Mouse (Mus musculus): ENCODE results near the gene Olfr1014. TPM values are rescaled to one million over a fixed set of nuclear protein-coding genes. Genes with fewer than 3 reads are reported as not detected.

Olfr1014 gene
- polyA plus RNA-seq, 1 experiment, result not detected

DNA sequence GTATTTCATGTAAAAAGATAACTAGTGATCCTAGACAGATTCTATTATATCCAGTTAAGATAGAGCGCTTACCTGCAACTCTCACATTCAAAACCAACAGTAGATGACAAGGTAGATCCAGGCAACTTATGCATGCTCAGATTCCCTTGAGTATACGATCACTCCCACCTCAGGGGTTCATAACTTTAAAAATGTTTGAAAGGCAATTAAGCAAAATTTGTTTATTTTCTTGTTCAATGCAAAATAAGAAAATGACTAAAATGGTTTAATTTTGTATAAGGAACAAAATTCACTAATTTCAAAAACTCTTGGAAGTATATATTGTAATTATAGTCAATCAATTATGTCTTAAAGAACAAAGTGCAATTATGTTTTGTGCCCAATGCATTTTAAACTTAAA lies 29.9 kb downstream of the Olfr1014 start, which contains the start of gene Olfr1016:
TSS of gene Olfr1016 (minus strand) at position 101 of the 400 bp plus-strand sequence.
- H3K36me3 ChIP-seq (ENCODE audit: control insufficient read depth, insufficient read depth, low read length), result no peaks in the 10 kb centered on the region
- TF ChIP-seq CTCF (IDR thresholded peaks at IDR 0.05; ENCODE audit: extremely low read depth, insufficient read depth, insufficient read length, insufficient replicate concordance), result no peak
- no peak for TF ChIP-seq POLR2A (IDR thresholded peaks at IDR 0.05; ENCODE audit: low read depth, low read length)
- WGBS, result 88% methylated on average over 2 of the region's 2 CpGs

DNA sequence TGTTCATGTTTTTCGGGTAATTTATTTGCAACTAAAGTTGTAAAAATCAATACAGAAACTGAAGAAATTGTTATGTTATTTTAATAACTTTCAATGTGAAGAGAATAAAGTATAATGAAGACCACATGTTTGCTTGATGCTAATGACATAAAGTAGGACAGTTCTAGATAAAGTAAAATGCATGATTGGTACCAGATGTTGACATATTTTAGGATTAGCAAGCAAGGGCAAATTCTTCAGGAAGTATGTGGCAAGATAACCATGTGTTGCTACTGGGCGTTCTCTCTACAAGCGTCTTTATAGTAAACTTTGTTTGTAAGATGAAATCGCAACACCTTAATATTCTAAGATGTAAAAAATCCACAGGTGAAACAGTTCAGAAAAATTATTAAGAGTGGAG lies 32.0 kb downstream of the Olfr1014 start:
- Histone ChIP-seq H3K4me1 (ENCODE audit: control insufficient read depth, insufficient read depth, insufficient read length) (no peaks in the 10 kb centered on the region), H3K4me3 (ENCODE audit: extremely low read depth, insufficient read depth, insufficient read length) (no peak overlapping the region), H3K27me3 (ENCODE audit: control insufficient read depth, insufficient read depth, low read length) (no peaks in the 10 kb centered on the region), H3K27ac (ENCODE audit: insufficient read depth, low read length) (no peak overlapping the region), H3K36me3 (ENCODE audit: control insufficient read depth, insufficient read depth, low read length) (no peaks in the 10 kb centered on the region)
- no peak for TF ChIP-seq CTCF (IDR thresholded peaks at IDR 0.05; ENCODE audit: extremely low read depth, insufficient read depth, insufficient read length, insufficient replicate concordance)
- 86% methylated on average over 4 of the region's 4 CpGs for WGBS
- DNase-seq (ENCODE audit: low read depth in 1 of 2, low spot score in 2 of 2), result no peak

More for the DNA sequence above, 29.9 kb downstream of the Olfr1014 start, which contains the start of gene Olfr1016:
- Histone ChIP-seq H3K4me1 (ENCODE audit: control insufficient read depth, insufficient read depth, insufficient read length) (no peaks in the 10 kb centered on the region), H3K4me3 (ENCODE audit: extremely low read depth, insufficient read depth, insufficient read length) (no peak within 1 kb of the TSS), H3K27ac (ENCODE audit: insufficient read depth, low read length) (no peak within 1 kb of the TSS), H3K27me3 (ENCODE audit: control insufficient read depth, insufficient read depth, low read length) (no peaks in the 10 kb centered on the region)
- DNase-seq (ENCODE audit: low read depth in 1 of 2, low spot score in 2 of 2), result no peak

DNA sequence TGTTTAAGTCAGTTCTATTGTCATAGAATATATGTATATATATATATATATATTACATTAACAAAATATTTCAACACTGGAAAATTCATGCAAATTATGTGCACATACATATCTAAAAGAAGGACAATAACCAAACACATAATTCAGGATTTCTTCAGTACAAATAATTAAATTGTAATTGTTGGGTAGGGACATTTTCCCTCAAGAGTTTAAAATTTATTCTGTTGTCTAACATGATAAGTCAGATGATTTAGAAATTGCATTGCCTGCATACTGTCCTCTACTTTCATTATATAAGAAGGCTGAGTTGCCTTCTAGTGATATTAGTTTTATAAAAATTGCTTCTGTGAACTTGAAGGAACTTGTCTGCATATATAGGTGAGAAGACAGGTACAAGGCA lies 45.7 kb downstream of the Olfr1014 start, which contains the start of gene Olfr1018:
TSS of gene Olfr1018 (plus strand) at position 301 of the 400 bp plus-strand sequence.
- no peak for DNase-seq (ENCODE audit: low read depth in 1 of 2, low spot score in 2 of 2)
- TF ChIP-seq POLR2A (IDR thresholded peaks at IDR 0.05; ENCODE audit: low read depth, low read length), result no peak
- no peak for TF ChIP-seq CTCF (IDR thresholded peaks at IDR 0.05; ENCODE audit: extremely low read depth, insufficient read depth, insufficient read length, insufficient replicate concordance)

More for the DNA sequence above, 45.7 kb downstream of the Olfr1014 start, which contains the start of gene Olfr1018:
- Histone ChIP-seq H3K4me3 (ENCODE audit: extremely low read depth, insufficient read depth, insufficient read length) (no peak within 1 kb of the TSS), H3K27me3 (ENCODE audit: control insufficient read depth, insufficient read depth, low read length) (no peaks in the 10 kb centered on the region), H3K4me1 (ENCODE audit: control insufficient read depth, insufficient read depth, insufficient read length) (no peaks in the 10 kb centered on the region), H3K36me3 (ENCODE audit: control insufficient read depth, insufficient read depth, low read length) (no peaks in the 10 kb centered on the region), H3K27ac (ENCODE audit: insufficient read depth, low read length) (no peak within 1 kb of the TSS)

Other genes with a start within 250 kb of the Olfr1014 start
- not detected in 2 replicates for gene Olfr996, start 193.5 kb upstream of the Olfr1014 start, polyA plus RNA-seq (2012; rRNA removed)
- not detected in 2 replicates for gene Olfr998, start 183.8 kb upstream of the Olfr1014 start, polyA plus RNA-seq (2012; rRNA removed)
- gene Olfr1000, start 160.8 kb upstream of the Olfr1014 start, polyA plus RNA-seq (2012; rRNA removed), result not detected in 2 replicates
- not detected in 2 replicates for gene Olfr1002, start 122.0 kb upstream of the Olfr1014 start, polyA plus RNA-seq (2012; rRNA removed)
- not detected in 2 replicates for gene Olfr154, start 108.3 kb upstream of the Olfr1014 start, polyA plus RNA-seq (2012; rRNA removed)
- not detected in 2 replicates for gene Olfr1006, start 93.9 kb upstream of the Olfr1014 start, polyA plus RNA-seq (2012; rRNA removed)
- not detected in 2 replicates for gene Olfr1008, start 83.3 kb upstream of the Olfr1014 start, polyA plus RNA-seq (2012; rRNA removed)
- not detected in 2 replicates for gene Olfr1009, start 57.3 kb upstream of the Olfr1014 start, polyA plus RNA-seq (2012; rRNA removed)
- not detected in 2 replicates for gene Olfr1012, start 9.9 kb upstream of the Olfr1014 start, polyA plus RNA-seq (2012; rRNA removed)
- not detected in 2 replicates for gene Olfr1013, start 5.6 kb upstream of the Olfr1014 start, polyA plus RNA-seq (2012; rRNA removed)
- not detected in 2 replicates for gene Olfr1015, start 9.3 kb downstream of the Olfr1014 start, polyA plus RNA-seq (2012; rRNA removed)
- not detected in 2 replicates for gene Olfr1016, start 29.8 kb downstream of the Olfr1014 start, polyA plus RNA-seq (2012; rRNA removed)
- gene Olfr1018, start 45.8 kb downstream of the Olfr1014 start, polyA plus RNA-seq (2012; rRNA removed), result not detected in 2 replicates
- gene Olfr1019, start 72.8 kb downstream of the Olfr1014 start, polyA plus RNA-seq (2012; rRNA removed), result not detected in 2 replicates
- not detected in 2 replicates for gene Olfr1020, start 74.3 kb downstream of the Olfr1014 start, polyA plus RNA-seq (2012; rRNA removed)
- gene Olfr1022, start 95.9 kb downstream of the Olfr1014 start, polyA plus RNA-seq (2012; rRNA removed), result not detected in 2 replicates
- not detected in 2 replicates for gene Olfr1023, start 112.9 kb downstream of the Olfr1014 start, polyA plus RNA-seq (2012; rRNA removed)
- gene Olfr1024, start 132.3 kb downstream of the Olfr1014 start, polyA plus RNA-seq (2012; rRNA removed), result not detected in 2 replicates
- not detected in 2 replicates for gene Olfr1025-ps1, start 142.5 kb downstream of the Olfr1014 start, polyA plus RNA-seq (2012; rRNA removed)
- gene Olfr1026, start 148.8 kb downstream of the Olfr1014 start, polyA plus RNA-seq (2012; rRNA removed), result not detected in 2 replicates
- not detected in 2 replicates for gene Olfr1028, start 177.7 kb downstream of the Olfr1014 start, polyA plus RNA-seq (2012; rRNA removed)
- not detected in 2 replicates for gene Olfr1029, start 201.2 kb downstream of the Olfr1014 start, polyA plus RNA-seq (2012; rRNA removed)
- gene Olfr1030, start 206.6 kb downstream of the Olfr1014 start, polyA plus RNA-seq (2012; rRNA removed), result not detected in 2 replicates
- not detected in 2 replicates for gene Olfr1031, start 217.6 kb downstream of the Olfr1014 start, polyA plus RNA-seq (2012; rRNA removed)
- gene Olfr1032, start 232.8 kb downstream of the Olfr1014 start, polyA plus RNA-seq (2012; rRNA removed), result not detected in 2 replicates
- gene Olfr1033, start 247.9 kb downstream of the Olfr1014 start, polyA plus RNA-seq (2012; rRNA removed), result 0.28 and 0.30 TPM in 2 replicates

Data from spleen, adult 2 months (tissue).